Mouse (Mus musculus) heart, embryonic 12.5 days (tissue): ENCODE results near the gene Pax8. TPM values are rescaled to one million over a fixed set of nuclear protein-coding genes. Genes with fewer than 3 reads are reported as not detected.

ENCODE experiments used
- ATAC-seq: fragments of 200-750 bp; cut with Nextera tagmentation; 2 replicates; pipeline ENCODE4 v1.8.0; 2017; ENCODE audit warnings: moderate TSS enrichment, moderate library complexity; ENCODE audit not compliant: insufficient number of reproducible peaks, low FRiP score
- H3K27ac ChIP-seq: fragments of 300-500 bp; sonication (generic); 2 replicates; pipeline ENCODE4 v1.5.1; 2016; ENCODE audit warnings: mild to moderate bottlenecking, moderate library complexity; ENCODE audit not compliant: poor library complexity, severe bottlenecking
- H3K27me3 ChIP-seq: fragments of 300-500 bp; sonication (generic); replicated peaks from 2 replicates; pipeline ENCODE4 v1.6.1; 2016; ENCODE audit warnings: mild to moderate bottlenecking, moderate library complexity
- H3K36me3 ChIP-seq: fragments of 300-500 bp; sonication (generic); 2 replicates; pipeline ENCODE4 v1.6.1; 2016; ENCODE audit warnings: mild to moderate bottlenecking, moderate library complexity
- H3K4me1 ChIP-seq: fragments of 300-500 bp; sonication (generic); replicated peaks from 2 replicates; pipeline ENCODE4 v1.6.1; 2016; ENCODE audit warnings: mild to moderate bottlenecking
- H3K4me2 ChIP-seq: fragments of 300-500 bp; sonication (generic); 2 replicates; pipeline ENCODE4 v1.6.1; 2016; ENCODE audit warnings: mild to moderate bottlenecking, moderate library complexity
- H3K4me3 ChIP-seq: fragments of 300-500 bp; sonication (generic); 2 replicates; pipeline ENCODE4 v1.5.1; 2016; ENCODE audit warnings: mild to moderate bottlenecking
- H3K9ac ChIP-seq: fragments of 300-500 bp; sonication (generic); 2 replicates; pipeline ENCODE4 v1.6.1; 2016; ENCODE audit warnings: mild to moderate bottlenecking, moderate library complexity
- H3K9me3 ChIP-seq: fragments of 300-500 bp; sonication (generic); replicated peaks from 2 replicates; pipeline ENCODE4 v1.6.1; 2016; ENCODE audit warnings: mild to moderate bottlenecking, moderate library complexity
- WGBS: fragments of 180-500 bp; shearing (Covaris S2); methylation state at CpG from one replicate; pipeline ENCODE4 v1.1.7; 2016; 5-methylcytosine and 5-hydroxymethylcytosine counted together
- polyA plus RNA-seq: library from polyadenylated mRNA; unstranded; fragments of >200 nt; fragmentation: Nextera tagmentation; extraction: Ambion mirVana; gene quantifications from 2 replicates; pipeline ENCODE4 v1.2.1, GENCODE M21; 2016

Pax8 gene
- polyA plus RNA-seq, 1 experiment from 2014 or later: not detected

- Histone ChIP-seq H3K27ac (no peak overlapping the region), H3K4me2 (no peak overlapping the region), H3K27me3 (no peaks in the 10 kb centered on the region), H3K4me3 (no peak overlapping the region), H3K4me1 (peaks cover 18% of the 10 kb centered on the region), H3K9ac (no peak overlapping the region), H3K36me3 (no peaks in the 10 kb centered on the region), H3K9me3 (no peaks in the 10 kb centered on the region)
- 63% methylated on average over 2 of the region's 2 CpGs for WGBS
- no peak for ATAC-seq
Observed at GRCm38 (mm10) chr2:24434670-24435069, 40.7 kb downstream of the Pax8 start.

DNA sequence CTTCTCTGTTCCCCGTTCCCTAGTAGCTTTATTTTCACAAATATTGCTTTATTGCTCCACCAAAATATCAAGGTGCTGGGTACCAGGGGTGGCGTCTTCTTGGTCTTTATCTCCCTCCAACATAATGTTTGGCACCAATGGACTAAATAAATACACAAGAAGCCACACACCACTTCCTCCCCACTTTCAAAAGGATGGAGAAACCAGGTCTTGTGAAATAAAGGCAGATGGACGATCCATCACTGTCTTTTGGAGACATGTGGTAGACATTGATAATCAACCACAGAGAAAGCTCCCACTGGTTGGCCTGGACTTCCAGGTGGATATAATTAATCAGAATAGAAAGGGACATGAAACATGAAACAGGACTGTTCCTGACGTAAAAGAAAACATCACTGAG is 45.6 kb downstream of the Pax8 start:
- Histone ChIP-seq H3K27ac (no peak overlapping the region), H3K4me3 (no peak overlapping the region), H3K27me3 (no peaks in the 10 kb centered on the region), H3K9ac (no peak overlapping the region), H3K36me3 (no peaks in the 10 kb centered on the region), H3K9me3 (no peaks in the 10 kb centered on the region), H3K4me1 (peaks cover 16% of the 10 kb centered on the region), H3K4me2 (no peak overlapping the region)
- no peak for ATAC-seq
- 73% methylated on average over 4 of the region's 4 CpGs for WGBS

DNA sequence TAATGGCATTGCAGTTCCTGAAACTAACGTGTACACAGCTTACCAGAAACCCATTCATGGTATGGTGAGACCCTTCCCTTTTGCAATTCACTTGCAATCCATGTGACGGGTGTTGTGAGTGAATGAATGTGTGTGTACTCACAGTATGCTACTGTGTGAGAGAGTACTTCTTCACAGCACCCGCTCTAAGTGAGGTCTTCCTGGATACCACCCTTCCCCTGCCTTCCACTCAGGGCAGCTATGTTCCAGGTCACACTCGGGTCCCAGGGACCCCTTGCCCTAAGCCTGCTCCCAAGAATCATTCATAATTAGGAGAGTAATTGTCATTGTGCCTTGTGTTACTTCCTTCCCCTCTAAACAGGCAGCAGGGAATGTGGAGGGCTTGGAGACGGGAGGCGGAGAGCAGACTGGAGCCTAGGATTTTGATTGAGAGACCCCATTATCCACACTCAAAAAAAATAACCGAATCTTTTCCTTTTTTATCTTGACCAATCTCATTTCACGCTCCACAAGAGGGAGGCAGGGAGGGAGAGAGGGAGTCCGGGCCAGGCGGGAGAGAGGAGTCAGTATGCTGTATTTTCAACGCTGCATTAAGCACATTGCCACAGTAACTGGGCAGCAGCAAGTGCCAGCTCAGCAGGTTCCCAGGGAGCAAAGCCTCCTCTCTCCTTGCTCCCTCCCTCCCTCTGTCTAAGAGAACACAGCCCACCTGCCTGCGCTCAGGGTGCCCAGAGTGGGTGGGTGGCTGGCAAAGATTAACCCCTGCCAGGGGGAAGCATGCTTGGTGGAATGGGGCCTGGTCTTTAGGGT is 47.3 kb downstream of the Pax8 start:
- no peak for ATAC-seq

GRCm38 (mm10) chr2:24425630-24426029 is 49.8 kb downstream of the Pax8 start:
- WGBS: 74% methylated on average over 2 of the region's 2 CpGs
- Histone ChIP-seq H3K4me1 (no peaks in the 10 kb centered on the region), H3K27me3 (no peaks in the 10 kb centered on the region), H3K9ac (no peak overlapping the region), H3K4me3 (no peak overlapping the region), H3K36me3 (no peaks in the 10 kb centered on the region), H3K9me3 (no peaks in the 10 kb centered on the region), H3K4me2 (no peak overlapping the region), H3K27ac (no peak overlapping the region)
- no peak for ATAC-seq

More for the DNA sequence above, 47.3 kb downstream of the Pax8 start:
- Histone ChIP-seq H3K4me3 (no peak overlapping the region), H3K4me2 (no peak overlapping the region), H3K36me3 (no peaks in the 10 kb centered on the region), H3K27ac (no peak overlapping the region), H3K9ac (no peak overlapping the region), H3K4me1 (no peaks in the 10 kb centered on the region; the same call in 1 of the 2 replicates), H3K27me3 (no peaks in the 10 kb centered on the region), H3K9me3 (no peaks in the 10 kb centered on the region)
- WGBS: 47% methylated on average over 12 of the region's 12 CpGs

- ATAC-seq: no peak
- H3K27me3 ChIP-seq: no peaks in the 10 kb centered on the region
- H3K27ac ChIP-seq: no peak overlapping the region
- no peak overlapping the region for H3K9ac ChIP-seq
- no peak overlapping the region for H3K4me2 ChIP-seq
- WGBS: 57% methylated on average over 3 of the region's 3 CpGs
- no peak overlapping the region for H3K4me3 ChIP-seq
- H3K4me1 ChIP-seq: no peaks in the 10 kb centered on the region
- H3K36me3 ChIP-seq: no peaks in the 10 kb centered on the region
- no peaks in the 10 kb centered on the region for H3K9me3 ChIP-seq
Observed at GRCm38 (mm10) chr2:24422815-24423214, 52.6 kb downstream of the Pax8 start.

DNA sequence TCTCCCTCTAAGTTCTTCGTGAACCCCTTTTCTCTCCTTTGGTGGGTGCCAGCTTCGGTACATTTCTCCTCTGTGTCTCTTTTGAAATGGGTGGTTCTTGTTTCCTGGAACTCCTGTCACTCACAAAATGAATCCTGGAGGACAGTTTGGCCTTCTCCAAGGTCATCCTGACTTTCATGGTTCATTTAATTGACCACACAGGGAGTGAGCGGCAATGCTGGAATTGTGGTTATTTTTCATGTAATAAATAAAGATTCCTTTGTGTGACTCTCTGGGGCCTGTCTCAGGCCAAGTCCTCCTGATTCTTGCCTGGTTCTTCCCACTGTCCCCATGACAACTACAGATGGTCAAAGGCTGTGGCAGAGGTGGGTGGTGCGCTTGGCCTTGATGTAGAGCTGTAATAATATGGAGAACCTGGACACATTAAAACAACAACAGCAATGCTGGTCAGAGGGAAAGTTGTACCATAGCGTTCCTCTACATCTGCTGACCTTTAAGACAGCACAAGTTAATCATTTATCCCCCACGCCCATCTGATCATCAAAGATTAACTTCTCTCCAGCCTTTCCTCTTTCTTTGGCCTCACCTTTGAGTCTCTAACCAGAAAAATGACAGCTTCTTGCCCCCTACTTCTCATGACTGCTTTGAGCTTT is 54.1 kb downstream of the Pax8 start:
- no peak overlapping the region for H3K9ac ChIP-seq
- no peaks in the 10 kb centered on the region for H3K9me3 ChIP-seq
- no peaks in the 10 kb centered on the region for H3K4me1 ChIP-seq
- ATAC-seq: no peak
- H3K27me3 ChIP-seq: peaks cover 10% of the 10 kb centered on the region
- H3K27ac ChIP-seq: no peak overlapping the region
- WGBS: 87% methylated on average over 6 of the region's 6 CpGs
- H3K4me2 ChIP-seq: no peak overlapping the region
- H3K4me3 ChIP-seq: no peak overlapping the region
- H3K36me3 ChIP-seq: no peaks in the 10 kb centered on the region

DNA sequence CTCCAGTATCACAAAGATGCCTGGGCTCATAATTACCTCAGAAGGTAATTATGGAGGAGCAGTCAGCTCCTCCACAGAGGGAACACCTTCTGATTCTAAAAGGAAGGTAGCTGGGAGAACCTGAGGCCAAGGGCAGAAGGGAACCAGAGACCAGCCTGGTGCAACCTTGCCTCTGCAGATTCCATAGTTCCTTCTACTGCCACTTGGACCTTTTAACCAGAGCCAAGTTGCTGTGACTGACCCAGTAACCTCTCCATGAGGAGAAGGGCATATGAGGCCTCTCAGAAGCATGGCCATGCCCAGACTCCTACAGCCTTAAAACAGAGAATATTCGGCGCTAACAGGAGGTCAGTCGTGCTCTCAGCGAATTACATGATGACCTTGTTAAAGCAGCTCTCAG is 57.8 kb downstream of the Pax8 start:
- Histone ChIP-seq H3K27ac (no peak overlapping the region), H3K4me1 (no peaks in the 10 kb centered on the region), H3K36me3 (no peaks in the 10 kb centered on the region), H3K9ac (no peak overlapping the region), H3K4me2 (no peak overlapping the region), H3K27me3 (peaks cover 13% of the 10 kb centered on the region), H3K9me3 (no peaks in the 10 kb centered on the region), H3K4me3 (no peak overlapping the region)
- WGBS: 81% methylated on average over 4 of the region's 4 CpGs
- ATAC-seq: no peak

DNA sequence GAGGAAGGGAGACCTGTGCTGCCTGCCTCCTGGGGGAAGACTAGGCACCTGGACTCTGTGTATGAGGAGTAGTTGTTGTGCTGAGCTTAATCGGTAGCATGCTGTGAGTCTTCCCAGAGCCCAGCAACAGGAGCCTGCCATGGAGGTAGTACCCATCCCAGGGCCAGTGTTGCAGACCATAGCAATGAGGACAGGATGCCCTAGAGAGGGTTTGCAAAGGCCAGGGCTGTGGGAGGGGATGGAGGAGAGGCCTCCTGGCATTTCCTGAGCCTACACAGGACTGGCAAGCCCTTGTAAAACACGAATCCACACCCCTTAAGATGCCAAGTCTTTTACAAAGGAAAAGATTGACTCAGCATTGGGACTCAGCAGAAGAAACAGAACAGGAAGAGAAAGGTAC is 58.3 kb downstream of the Pax8 start:
- Histone ChIP-seq H3K4me3 (no peak overlapping the region), H3K27ac (no peak overlapping the region), H3K9ac (no peak overlapping the region; the same call in 1 of the 2 replicates), H3K9me3 (no peaks in the 10 kb centered on the region), H3K4me2 (no peak overlapping the region), H3K4me1 (no peaks in the 10 kb centered on the region), H3K27me3 (peaks cover 13% of the 10 kb centered on the region), H3K36me3 (no peaks in the 10 kb centered on the region)
- no peak for ATAC-seq
- 10% methylated on average over 2 of the region's 2 CpGs for WGBS

- no peak overlapping the region for H3K27ac ChIP-seq
- no peaks in the 10 kb centered on the region for H3K36me3 ChIP-seq
- H3K4me3 ChIP-seq: no peak overlapping the region
- no peak for ATAC-seq
- H3K4me2 ChIP-seq: no peak overlapping the region
- no peaks in the 10 kb centered on the region for H3K4me1 ChIP-seq
- no peak overlapping the region; the same call in 1 of the 2 replicates for H3K9ac ChIP-seq
- no peaks in the 10 kb centered on the region for H3K9me3 ChIP-seq
- peaks cover 13% of the 10 kb centered on the region for H3K27me3 ChIP-seq
- WGBS: 13% methylated on average over 9 of the region's 9 CpGs
Observed at GRCm38 (mm10) chr2:24416668-24417067, 58.7 kb downstream of the Pax8 start.

- Histone ChIP-seq H3K27me3 (peaks cover 18% of the 10 kb centered on the region), H3K9me3 (no peaks in the 10 kb centered on the region), H3K4me1 (no peaks in the 10 kb centered on the region), H3K36me3 (no peaks in the 10 kb centered on the region), H3K9ac (no peak overlapping the region), H3K4me2 (no peak overlapping the region), H3K4me3 (no peak overlapping the region), H3K27ac (no peak overlapping the region)
- WGBS: 75% methylated on average over 4 of the region's 4 CpGs
- ATAC-seq: no peak
Observed at GRCm38 (mm10) chr2:24413677-24414076, 61.7 kb downstream of the Pax8 start.

- Histone ChIP-seq H3K4me2 (no peak overlapping the region), H3K9me3 (no peaks in the 10 kb centered on the region), H3K9ac (no peak overlapping the region), H3K4me1 (no peaks in the 10 kb centered on the region), H3K27ac (no peak overlapping the region), H3K36me3 (no peaks in the 10 kb centered on the region), H3K27me3 (peaks cover 21% of the 10 kb centered on the region), H3K4me3 (no peak overlapping the region)
- no peak for ATAC-seq
- 78% methylated on average over 3 of the region's 3 CpGs for WGBS
Observed at GRCm38 (mm10) chr2:24413172-24413571, 62.2 kb downstream of the Pax8 start.
